Mouse (Mus musculus): ENCODE data around the gene Cbarp.

DNA sequence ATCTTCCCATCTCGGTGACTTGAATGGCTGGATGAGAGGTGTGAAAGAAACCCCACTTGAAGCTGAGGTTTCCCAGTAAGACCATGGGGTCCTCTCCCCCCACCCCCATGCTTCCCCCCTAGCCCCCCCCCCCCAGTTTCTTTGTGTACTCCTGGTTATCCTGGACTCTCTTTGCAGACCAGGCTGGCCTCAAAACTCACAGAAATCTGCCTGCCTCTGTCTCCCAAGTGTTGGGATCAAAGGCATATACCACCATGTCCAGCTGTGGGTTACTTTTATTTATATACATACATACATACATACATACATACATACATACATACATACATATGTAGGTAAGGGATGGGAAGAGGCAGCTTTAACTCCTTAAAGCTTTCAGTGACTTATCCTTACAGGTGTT, 28.4 kb upstream of the Cbarp start:
- TF ChIP-seq POLR2A (IDR thresholded peaks at IDR 0.05; ENCODE audit: low read depth, low read length) (no peak), CTCF (conservative IDR thresholded peaks at IDR 0.05 in 1 of 2, IDR thresholded peaks at IDR 0.05 in 1 of 2; ENCODE audit: low read depth in 2 of 2, low read length in 2 of 2) (no peak), CHD2 (IDR thresholded peaks at IDR 0.05; ENCODE audit: low read length) (no peak), RCOR1 (conservative IDR thresholded peaks at IDR 0.05; ENCODE audit: low read depth, low read length) (no peak), MAX (IDR thresholded peaks at IDR 0.05; ENCODE audit: low read length) (no peak), ZNF384 (IDR thresholded peaks at IDR 0.05; ENCODE audit: low read depth, low read length) (no peak), TBP (conservative IDR thresholded peaks at IDR 0.05; ENCODE audit: low read depth, low read length) (no peak), PAX5 (IDR thresholded peaks at IDR 0.05; ENCODE audit: low read length) (no peak), ZKSCAN1 (IDR thresholded peaks at IDR 0.05; ENCODE audit: borderline replicate concordance, low read depth, low read length) (no peak)
